Mouse (Mus musculus) megakaryocyte, embryonic 14.5 days (primary cell): Measurements from ENCODE around the gene Amz1.

ENCODE experiments used
- FLI1 ChIP-seq: IDR thresholded peaks from 2 replicates; pipeline ENCODE4 v1.6.1; 2012; ENCODE audit warnings: low read length, inconsistent platforms, mixed read lengths
- GATA1 ChIP-seq: IDR thresholded peaks from 3 replicates; pipeline ENCODE4 v1.6.1; 2012; ENCODE audit warnings: mixed read lengths, low read length, inconsistent platforms, borderline replicate concordance

GRCm38 (mm10) chr5:140766566-140766965 lies 42.6 kb downstream of the Amz1 start:
- no peak for TF ChIP-seq GATA1
- TF ChIP-seq FLI1 = no peak
